Comparison of ENCODE assay signal across 12 mouse cellular contexts in the genomic region with DNA sequence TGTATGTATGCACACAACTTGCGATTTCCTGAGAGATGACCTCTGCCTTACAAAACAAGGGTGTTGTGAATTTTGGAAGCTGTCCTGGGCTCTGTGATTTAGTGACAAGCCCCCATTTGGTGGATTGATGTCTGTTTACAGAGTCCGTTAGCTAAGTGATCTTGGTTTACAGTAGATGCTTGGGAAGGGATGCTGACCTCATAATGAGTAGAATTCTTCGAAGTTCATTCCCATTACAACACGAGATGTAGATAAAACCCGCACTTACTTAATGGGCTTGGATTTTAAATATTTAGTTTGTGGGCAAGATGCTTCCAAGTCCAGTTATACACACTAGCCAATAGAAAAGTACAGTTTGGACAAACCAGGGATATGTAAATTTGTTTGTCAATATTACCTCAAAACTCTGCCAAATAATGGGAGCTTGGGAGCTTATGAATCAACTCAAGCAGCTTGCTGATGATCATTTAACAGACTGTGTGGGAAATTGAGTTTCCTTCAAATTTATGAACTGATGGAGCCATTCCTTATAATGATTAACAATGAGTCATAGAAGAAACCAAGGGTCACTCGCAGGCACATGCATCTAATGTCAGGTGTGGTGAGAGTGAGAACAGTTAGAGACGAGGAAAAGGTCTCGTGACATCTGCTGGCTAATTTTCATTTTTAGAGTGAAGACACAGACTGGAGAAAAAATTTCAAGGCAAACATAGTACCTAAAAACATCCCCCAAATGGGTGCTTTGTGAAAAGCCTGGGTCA.
"Had no signal": no experiment of that assay in that cellular context is flagged by ENCODE, and none has a peak within 500 bp of the region (broad histone marks: within the 10 kb centered on the region; RNA-seq: fewer than 3 reads in every experiment).

No protein-coding gene starts in this region.

- H3K27me3 ChIP-seq: limb, embryonic 13.5 days; liver, embryonic 12.5 days; midbrain, embryonic 12.5 days; neural tube, embryonic 13.5 days had no signal

- H3K36me3 ChIP-seq: limb, embryonic 13.5 days; liver, embryonic 12.5 days; midbrain, embryonic 12.5 days; neural tube, embryonic 13.5 days had no signal

- H3K4me3 ChIP-seq: limb, embryonic 13.5 days; liver, embryonic 12.5 days; midbrain, embryonic 12.5 days; neural tube, embryonic 13.5 days had no signal

- H3K4me2 ChIP-seq: hindbrain, embryonic 14.5 days; limb, embryonic 13.5 days; liver, embryonic 12.5 days; midbrain, embryonic 12.5 days; neural tube, embryonic 13.5 days had no signal

- H3K4me1 ChIP-seq: limb, embryonic 13.5 days; liver, embryonic 12.5 days; midbrain, embryonic 12.5 days; neural tube, embryonic 13.5 days had no signal

- ATAC-seq: liver, embryonic 12.5 days; midbrain, embryonic 16.5 days had no signal

- DNase-seq: kidney, adult 18-20 months; lung, postnatal 14 days; retina, postnatal 1 day; right cerebral cortex, postnatal 4 days; spleen, adult 18-20 months; thymus, postnatal 36 days had no signal

- H3K27ac ChIP-seq: hindbrain, embryonic 14.5 days; limb, embryonic 13.5 days; liver, embryonic 12.5 days; midbrain, embryonic 12.5 days; neural tube, embryonic 13.5 days had no signal

- H3K9me3 ChIP-seq: limb, embryonic 13.5 days; liver, embryonic 12.5 days; midbrain, embryonic 12.5 days; neural tube, embryonic 13.5 days had no signal

- H3K9ac ChIP-seq: hindbrain, embryonic 14.5 days; limb, embryonic 13.5 days; liver, embryonic 12.5 days; midbrain, embryonic 12.5 days; neural tube, embryonic 13.5 days had no signal
